Mouse (Mus musculus): Measurements from ENCODE around the gene Dennd1a. TPM values are rescaled to one million over a fixed set of nuclear protein-coding genes. Genes with fewer than 3 reads are reported as not detected.

Dennd1a gene
- total RNA-seq, 2 experiments from 2014 or later = 25.3 to 26.2 TPM

DNA sequence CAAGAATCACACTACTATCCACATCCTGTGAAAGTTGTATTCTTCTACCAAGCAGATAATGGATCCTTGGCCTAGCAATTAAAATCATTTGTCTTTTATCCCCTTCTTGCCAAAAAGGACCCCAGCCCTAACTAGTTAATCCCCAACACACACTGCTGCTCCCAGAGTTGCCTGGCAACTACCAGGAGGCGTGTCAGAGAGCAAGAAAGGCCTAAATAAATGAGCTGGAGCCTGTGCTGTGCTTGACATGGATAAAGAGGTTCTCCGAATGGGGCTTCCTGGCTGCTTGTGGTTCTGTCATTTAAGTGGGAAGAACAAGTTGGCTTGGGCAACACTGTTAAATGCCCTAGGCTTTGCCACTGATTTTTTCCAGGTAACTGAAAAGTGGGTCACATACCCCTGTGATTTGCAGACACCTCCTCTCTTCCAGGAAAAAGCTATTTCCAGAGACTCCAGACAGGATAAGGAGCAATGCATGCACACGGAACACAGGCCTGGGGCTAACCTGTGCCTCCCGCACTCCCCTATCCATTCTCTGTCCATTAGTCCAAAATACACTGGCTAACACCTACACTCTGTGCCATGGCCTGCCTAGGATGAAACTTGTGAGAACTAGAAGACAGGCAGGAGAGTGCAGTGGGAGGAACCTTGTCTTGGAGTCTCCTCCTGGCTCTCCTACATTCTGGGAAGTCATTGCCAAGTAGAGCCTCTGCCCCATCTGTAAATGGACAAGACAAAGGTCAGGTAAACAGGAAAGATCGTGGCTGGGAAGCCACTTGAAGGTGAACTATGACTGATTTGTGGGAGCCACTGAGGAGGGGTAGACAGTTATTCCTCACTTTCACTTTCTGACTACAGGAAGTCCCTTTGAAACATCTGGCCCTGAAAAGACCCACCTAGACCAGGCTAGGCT lies 355.9 kb downstream of the Dennd1a start:
- intact Hi-C loops (cut with DNase I) = no loop called here
- DNase-seq = no peak

DNA sequence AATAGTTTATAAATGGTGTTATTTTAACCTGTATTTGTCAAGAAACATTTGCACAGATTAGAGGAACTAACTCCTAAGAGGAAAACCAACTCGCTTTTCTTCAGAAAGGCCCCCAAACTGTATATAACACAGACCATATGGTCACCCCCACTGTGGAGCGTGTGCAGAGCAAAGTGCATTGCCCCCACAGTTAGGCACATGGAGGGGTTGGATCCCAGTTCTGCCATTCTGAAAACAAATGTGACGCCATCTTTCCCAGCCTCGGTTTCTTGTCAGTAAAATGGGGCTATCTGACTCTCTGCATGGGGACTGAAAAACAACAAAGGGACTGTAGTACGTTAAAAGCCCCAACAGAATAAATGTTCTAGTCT lies 361.1 kb downstream of the Dennd1a start:
- intact Hi-C loops (cut with DNase I) = no loop called here
- no peak for DNase-seq

DNA sequence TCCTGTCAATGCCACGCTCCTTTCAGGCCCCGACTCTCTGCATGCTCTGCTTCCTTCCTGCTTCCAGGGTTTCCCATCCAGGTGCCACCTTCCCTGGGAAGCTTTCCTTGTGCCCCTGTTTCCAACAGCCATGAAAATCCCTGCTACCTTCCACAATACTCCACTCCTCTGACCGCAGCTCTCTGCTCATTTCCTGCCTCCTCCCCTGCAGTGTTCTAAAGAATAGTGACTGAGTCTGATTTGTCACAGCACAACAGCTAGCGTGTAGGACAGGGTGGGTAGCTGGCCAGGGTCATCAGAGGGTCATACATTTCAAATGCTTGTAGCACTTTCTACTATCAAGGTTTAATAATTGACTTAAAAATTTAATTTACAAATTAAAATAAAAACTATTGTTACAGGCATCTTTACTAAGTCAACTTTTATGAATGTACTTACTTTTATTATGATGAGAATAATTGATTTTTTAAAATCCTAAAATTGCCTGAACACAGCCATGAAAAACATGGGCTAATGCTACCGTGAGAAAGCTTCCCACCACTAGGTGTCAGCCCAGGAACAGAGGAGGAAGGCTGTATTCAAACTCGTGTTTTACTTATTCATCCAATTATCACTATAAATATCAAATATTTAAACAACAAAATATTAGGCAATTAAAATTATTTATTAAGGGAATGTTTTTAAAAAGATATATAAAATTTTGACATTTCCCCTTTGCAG lies 361.6 kb downstream of the Dennd1a start:
- DNase-seq = peak; percentile 28 to 55
- intact Hi-C loops (cut with DNase I) = loop anchor here (1.0 kb wide), 1 partner anchor 451 kb away; no protein-coding TSS in a partner anchor

DNA sequence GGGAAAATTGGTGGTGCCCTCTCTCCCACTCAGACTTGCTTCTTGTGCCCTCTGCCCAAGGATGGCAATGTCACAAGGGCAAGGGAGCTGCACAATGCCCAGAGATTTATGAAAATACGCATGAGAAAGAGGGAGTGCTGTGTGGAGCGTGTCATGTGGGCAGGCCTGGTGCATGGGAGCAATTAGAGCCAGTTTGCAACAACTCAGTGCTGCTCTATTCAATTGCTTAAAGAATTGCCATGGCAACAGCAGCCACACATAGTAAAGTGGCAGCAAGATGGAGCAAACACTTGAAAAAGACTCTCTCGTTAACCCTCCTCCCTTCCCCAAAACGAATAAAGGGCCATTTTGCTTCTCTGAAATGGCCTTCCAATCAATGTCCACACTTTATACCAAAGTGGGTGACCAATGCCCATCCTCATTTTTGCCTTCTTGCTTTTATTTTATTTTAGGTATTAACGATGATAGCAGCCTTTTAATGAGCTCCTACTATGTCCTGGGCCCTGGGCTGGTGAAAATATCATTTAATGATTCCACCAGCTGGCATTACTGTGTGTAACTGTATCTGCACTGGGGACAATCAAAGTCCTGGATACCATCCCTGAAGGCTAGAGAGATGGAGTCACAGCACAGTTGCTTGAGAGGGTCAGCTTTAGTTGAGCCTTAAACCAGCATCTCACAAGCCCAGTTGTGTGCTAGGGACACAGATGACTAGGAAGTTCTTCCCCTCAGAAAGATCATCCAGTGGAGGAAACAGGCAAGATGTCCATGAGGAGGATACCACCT lies 378.3 kb downstream of the Dennd1a start:
- DNase-seq = no peak
- intact Hi-C loops (cut with DNase I) = no loop called here

DNA sequence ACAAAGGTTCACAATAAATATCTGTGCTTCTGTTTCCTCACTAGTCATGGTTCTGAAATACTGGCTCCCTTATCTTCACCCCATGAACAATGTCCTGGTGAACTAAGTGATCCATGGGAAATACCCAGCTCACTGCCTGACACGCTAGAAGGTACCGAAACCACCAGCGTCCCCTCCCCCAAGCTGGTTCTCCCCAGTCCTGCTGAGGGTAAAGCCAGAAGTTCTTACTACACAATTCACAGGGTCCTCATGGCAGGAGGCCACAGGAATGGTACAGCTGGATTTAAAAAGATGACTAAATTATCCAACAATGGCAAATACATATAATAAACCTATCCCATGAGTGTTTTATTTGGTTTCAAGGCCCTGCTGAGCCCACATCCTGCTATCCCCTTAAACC lies 378.9 kb downstream of the Dennd1a start:
- intact Hi-C loops (cut with DNase I) = no loop called here

DNA sequence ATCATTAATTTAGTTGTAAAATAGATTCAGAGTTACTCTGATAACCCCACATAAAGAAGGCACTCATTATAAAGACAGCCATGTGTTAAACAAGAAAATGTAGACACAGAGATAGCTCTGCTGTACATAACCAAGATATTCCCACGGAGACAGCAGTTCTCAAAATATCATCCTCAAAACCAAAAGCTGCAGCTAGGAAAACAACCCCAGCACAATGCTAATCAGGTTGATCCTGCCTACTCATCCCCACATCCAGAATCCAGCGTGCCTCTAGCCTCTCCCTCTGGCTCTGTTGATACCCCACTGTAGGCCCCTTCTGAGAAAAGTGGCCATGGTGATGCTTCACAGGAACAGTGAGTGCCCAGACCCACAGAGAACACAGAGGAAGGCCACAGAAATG lies 380.9 kb downstream of the Dennd1a start:
- intact Hi-C loops (cut with DNase I) = no loop called here
- no peak for DNase-seq

More for the DNA sequence above, 378.9 kb downstream of the Dennd1a start:
- no peak for DNase-seq

DNA sequence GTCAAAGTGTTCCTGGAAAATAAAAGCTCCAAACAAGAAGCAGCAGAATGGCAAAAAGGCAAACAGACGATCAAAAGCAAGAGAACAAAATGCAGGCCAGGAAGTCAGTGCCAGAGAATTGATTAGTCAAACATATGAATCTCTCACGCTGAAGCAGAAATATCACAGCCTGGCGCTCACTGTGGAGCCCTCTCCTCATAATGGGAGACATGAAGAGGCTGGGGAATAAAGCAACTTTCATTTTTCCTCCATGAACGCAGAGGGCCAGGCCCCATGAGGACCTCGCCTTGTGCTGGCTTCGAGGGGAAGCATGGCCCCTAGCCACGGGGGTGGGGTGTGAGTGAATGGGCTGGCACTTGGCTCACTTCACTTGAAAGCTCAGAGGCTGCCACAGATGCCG lies 383.9 kb downstream of the Dennd1a start:
- intact Hi-C loops (cut with DNase I) = no loop called here
- DNase-seq = no peak

DNA sequence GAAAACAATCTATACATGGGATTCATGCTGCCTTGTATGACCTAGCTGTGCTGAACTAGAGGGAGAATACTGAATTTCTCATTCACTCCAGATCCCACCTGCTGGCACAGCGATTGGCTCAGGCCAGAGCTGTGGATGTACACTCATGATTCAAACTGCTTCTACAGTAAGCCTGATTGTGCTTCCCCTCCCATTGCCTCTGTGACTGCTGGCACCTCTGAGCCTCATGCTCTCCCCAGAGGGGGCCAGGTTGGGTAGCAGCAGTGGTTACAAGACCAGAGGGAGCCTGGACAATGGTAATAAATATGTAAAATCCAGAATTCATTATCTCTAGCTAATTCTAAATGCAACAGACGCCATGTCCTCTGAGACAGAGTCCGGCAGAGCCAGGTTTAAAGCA lies 404.0 kb downstream of the Dennd1a start:
- intact Hi-C loops (cut with DNase I) = no loop called here

DNA sequence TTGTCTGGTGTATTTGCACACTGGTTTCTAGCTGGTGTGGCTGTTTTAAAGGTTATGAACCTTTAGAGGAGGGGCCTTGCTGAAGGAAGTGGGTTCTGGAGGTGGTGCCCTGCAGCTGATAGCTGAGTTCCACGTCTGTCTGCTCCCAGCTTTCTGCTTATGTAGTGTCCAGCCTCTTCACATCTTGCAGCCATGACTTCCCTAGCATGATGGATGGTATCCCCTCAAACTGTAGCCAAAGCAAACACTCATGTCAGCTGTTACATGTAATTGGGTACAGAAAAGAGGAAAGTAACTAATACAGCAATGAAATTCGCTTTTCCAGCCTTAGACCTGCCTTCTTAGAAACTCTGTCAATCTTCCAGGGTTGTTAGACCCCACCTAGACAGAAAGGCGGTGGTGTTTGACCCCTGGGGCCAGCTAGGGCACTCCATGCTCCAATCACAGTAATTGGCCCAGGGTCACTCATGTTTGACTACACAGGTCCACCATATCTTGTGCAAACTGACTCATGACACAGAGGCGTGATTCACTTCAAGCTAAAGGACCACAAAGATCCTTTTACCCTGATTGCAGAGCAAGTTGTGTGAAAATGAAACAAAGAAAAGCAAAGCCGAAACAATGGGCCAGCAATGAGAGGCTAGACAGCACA lies 405.8 kb downstream of the Dennd1a start:
- intact Hi-C loops (cut with DNase I) = no loop called here
- no peak for DNase-seq

More for the DNA sequence above, 404.0 kb downstream of the Dennd1a start:
- no peak for DNase-seq

DNA sequence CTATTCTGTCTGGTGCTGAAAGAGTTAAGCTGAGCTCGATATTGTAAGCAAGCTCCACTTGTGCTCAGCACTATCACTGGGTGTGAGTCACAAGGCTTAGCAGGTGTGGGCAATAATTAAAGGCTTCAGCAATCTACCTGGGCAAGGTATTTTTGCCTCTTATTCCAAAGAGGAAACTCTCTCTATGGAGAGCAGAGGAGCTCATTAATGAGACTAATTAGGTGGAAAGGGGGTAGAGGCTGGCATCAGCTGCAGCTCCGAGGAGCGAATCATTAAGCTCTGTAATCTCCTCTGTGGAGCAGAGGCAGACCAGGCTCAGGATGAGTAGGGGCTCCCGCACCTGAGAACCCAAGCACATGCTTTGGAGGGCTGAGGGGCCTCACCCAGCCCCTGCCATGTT lies 407.5 kb downstream of the Dennd1a start:
- DNase-seq = no peak
- intact Hi-C loops (cut with DNase I) = no loop called here

DNA sequence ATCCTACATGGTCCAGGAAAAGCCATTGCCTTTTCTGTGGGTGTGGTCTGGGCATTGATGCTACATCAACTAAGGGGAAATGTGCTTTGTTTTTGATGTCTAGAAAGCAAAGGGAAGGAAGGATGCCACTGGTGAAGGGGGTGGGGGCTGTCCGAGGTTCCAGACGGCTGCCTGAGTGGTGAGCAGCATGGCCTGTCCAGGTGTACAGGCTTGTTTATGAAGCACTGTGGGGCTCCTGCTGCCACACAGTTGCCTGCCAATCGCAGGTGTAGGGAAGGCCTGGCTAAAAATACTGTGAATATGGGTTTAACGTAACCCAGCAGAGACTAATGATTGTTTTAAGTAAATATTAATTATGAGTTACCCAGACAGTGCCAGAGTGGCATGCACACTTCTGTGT lies 414.4 kb downstream of the Dennd1a start:
- intact Hi-C loops (cut with DNase I) = no loop called here

DNA sequence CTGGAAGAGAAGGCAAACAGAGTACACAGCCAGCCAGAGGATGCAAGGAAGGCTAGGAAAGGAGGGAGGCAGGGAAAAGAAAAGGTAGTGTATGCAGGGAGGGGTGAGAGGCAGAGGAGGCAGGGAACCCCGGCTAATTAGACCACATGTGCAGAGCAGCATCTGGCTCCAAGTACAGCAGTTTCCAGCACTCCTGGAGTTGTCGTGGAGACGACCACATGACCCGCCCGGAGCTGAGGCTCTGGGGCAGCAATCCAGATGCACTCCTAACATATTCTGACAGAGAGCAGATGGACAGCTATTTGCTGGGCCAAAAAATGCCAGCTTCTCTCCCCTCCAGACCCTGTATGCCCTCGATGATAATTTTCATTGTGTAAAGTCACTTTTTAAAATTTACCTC lies 417.6 kb downstream of the Dennd1a start:
- no peak for DNase-seq

More for the DNA sequence above, 414.4 kb downstream of the Dennd1a start:
- DNase-seq = no peak

DNA sequence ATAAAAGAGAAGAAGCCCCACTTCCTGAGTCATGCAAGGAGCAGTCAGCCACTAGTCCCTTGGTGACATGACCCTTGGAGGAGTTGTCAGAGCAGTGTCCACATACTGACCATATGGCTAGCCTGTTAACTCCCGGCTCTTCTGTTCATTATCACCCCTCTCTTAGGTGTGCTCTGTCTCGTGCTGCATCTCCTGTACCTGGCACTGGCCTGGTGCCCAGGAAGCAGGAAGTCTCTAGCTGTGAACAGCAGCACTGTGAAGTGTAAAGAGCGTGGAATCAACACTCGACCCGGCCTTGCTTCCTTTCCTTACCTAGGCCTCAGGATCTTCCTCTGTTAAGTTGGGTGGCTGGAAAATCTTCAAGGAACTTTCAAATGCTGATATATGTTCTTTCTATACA lies 419.8 kb downstream of the Dennd1a start:
- no peak for DNase-seq
- intact Hi-C loops (cut with DNase I) = no loop called here

More for the DNA sequence above, 417.6 kb downstream of the Dennd1a start:
- intact Hi-C loops (cut with DNase I) = no loop called here

DNA sequence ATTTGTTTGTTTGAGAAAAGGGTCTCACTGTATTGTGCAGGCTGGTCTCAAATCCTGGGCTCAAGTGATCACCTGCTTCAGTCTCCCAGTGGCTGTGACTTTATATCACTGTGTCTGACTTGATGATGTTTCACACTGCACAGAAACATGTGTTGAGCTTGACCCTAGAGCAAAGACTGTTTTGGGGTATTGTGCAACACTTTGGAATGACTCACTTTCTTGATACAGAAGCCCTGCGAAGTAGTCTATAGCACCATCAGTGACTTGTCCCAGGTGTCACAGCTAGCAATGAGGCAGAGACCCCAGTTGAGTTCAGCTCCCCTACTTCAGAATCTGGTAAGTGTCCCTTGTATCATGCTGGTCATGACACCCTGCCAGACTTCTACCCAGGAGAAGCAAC lies 429.7 kb downstream of the Dennd1a start:
- no peak for DNase-seq
- intact Hi-C loops (cut with DNase I) = no loop called here

DNA sequence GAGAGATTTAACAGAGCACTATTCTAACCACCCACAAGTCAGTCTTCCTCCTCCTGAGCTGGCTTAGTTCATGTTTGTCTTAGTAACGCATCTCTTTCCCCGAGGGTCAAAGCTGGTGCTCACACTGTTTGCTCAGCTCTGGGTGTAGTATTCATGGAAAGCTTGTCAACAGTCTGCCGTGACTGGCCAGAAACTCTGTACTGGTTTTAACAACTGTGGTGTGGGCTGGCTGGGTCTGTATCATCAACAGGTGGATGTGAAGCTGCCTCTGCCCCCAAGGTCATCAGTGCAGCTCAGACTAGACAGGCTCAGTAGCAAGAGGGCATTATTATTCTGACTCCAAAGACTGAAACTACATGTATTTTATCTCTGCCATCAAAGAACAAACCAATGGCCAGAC lies 430.2 kb downstream of the Dennd1a start:
- DNase-seq = no peak
- intact Hi-C loops (cut with DNase I) = no loop called here

DNA sequence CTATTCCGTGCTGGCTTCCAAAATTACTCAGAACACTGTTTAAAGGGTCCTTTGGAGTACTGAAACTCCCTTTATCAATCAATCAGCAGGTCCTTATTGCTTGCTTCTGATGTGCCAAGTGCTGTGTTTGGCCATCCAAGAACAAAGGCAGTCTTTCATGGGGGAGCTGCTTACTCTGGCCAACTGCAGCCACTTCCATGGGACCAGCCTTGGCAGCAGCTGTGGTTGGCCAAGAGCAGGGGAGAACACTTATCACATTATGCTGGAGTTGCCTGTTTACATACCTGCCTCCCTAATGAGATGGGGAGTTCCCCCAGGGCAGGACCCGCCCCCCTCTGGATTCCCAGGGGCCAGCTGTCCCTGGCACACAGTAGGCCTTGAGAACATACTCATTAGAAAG lies 432.0 kb downstream of the Dennd1a start:
- DNase-seq = no peak
- intact Hi-C loops (cut with DNase I) = no loop called here

DNA sequence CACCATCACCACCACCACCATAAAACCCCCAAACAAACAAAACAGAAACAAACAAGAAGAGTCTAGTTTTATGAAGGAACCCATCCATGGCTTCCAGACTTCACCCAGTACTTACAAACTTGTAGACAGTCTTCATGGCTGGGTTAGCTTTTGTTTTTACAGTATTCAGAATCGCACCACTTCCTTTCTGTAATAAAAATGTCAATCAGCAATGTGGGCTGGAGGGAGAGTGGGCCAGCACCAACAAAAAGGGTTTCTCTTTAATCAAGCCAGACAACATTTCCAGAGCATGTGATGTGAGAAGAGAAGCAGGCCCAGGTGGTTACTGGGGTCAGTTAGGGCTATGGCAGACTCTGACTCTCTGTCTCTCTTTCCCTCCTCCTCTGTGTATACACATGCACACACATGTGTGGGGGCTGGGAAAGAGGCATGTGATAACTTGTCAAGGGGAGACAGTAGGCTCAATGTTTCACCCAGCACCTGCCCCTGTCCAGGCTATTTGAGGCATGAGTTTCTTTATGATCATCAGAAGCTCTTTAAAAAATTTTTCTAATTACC lies 433.2 kb downstream of the Dennd1a start:
- no peak for DNase-seq
- intact Hi-C loops (cut with DNase I) = no loop called here

DNA sequence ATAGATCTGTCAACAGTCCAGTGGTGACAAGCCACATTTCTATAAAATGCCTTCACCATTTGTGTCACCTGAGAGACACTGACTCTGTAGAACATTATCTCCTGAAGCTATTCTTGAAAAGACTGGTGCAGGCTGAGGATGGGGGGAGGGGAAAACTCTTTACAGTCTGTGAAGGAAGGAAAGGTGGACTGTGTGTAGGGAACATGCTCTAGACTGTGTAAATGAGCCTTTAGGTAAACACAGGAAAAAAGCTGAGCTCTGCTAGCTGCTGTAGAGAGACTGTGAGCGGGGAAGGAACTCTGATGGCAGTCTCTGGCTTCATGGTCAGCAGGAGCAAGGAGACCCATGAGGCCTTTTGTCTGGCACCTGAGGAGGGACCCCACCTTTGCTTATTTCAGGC lies 436.6 kb downstream of the Dennd1a start:
- DNase-seq = no peak
- intact Hi-C loops (cut with DNase I) = no loop called here

DNA sequence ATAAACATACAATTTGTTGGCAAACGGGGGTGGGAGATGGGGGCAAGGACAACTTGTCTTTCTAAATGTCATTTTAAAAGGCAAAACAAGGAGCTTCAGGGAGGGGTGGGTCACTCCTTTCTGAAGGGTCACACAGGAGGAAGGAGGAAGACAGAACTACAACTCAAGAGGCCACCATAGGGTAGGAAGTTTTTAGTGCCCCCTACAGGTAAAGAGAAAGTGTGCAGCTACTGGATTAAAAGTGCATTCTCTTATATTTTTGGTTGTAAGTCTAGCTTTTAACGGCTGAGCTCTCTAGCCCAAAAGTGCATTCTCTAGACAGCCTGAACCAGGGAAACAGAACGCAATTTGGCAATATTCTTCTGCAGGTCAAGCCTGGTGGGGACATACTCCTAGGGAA lies 437.8 kb downstream of the Dennd1a start:
- no peak for DNase-seq
- intact Hi-C loops (cut with DNase I) = no loop called here

DNA sequence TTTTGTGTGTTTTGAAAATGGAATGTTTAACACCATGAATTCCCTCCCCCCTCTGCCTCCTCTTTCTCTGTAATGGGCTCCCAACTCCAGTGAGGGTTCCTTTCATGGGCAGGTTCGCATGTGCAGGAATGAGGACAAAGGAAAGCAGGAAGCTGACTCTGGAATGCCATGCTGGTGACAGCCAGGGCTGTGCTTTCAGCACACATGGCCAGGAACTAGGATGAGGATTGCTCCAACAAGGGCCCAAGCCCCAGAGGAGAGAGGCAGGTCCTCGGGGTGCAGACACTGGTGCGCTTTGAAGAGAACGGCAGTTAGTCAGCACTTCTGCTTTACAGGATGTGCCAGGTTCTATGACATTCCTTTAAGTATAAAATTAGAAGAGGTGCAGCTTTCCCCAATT lies 444.5 kb downstream of the Dennd1a start:
- intact Hi-C loops (cut with DNase I) = no loop called here
- no peak for DNase-seq
